Mouse (Mus musculus) forebrain, embryonic 14.5 days (tissue): ENCODE results near the gene Pop4. TPM values are rescaled to one million over a fixed set of nuclear protein-coding genes. Genes with fewer than 3 reads are reported as not detected.
"Not testable (repeated sequence)": the region's sequence is repeated elsewhere in the genome, so short reads cannot be mapped to it uniquely, and the experiment has no call there.

Source experiments
- ATAC-seq: fragments of 200-750 bp; cut with Nextera tagmentation; 2 replicates; pipeline ENCODE4 v1.8.0; 2017; ENCODE audit warnings: mild to moderate bottlenecking, moderate library complexity
- DNase-seq: peaks from one replicate; pipeline ENCODE4 v3.0.0-alpha.2; 2015; ENCODE audit warnings: low spot score
- H3K27ac ChIP-seq: fragments of 300-500 bp; sonication (generic); 2 replicates; pipeline ENCODE4 v1.5.1; 2014; ENCODE audit warnings: low read depth, mild to moderate bottlenecking, control low read depth, low read length, moderate library complexity
- H3K27me3 ChIP-seq: fragments of 300-500 bp; sonication (generic); replicated peaks from 2 replicates; pipeline ENCODE4 v1.6.1; 2014; ENCODE audit warnings: low read length, control low read depth, mixed read lengths; ENCODE audit not compliant: control insufficient read depth, insufficient read depth
- H3K36me3 ChIP-seq: fragments of 300-500 bp; sonication (generic); 2 replicates; pipeline ENCODE4 v1.6.1; 2014; ENCODE audit warnings: low read length, control low read depth; ENCODE audit not compliant: control insufficient read depth, insufficient read depth
- H3K4me1 ChIP-seq: fragments of 300-500 bp; sonication (generic); 2 replicates; pipeline ENCODE4 v1.6.1; 2014; ENCODE audit warnings: antibody characterized with exemption, low read length, control low read depth; ENCODE audit not compliant: control insufficient read depth, insufficient read depth
- H3K4me2 ChIP-seq: fragments of 300-500 bp; sonication (generic); 2 replicates; pipeline ENCODE4 v1.6.1; 2014; ENCODE audit warnings: mild to moderate bottlenecking, control low read depth, low read length
- H3K4me3 ChIP-seq: fragments of 300-500 bp; sonication (generic); 2 replicates; pipeline ENCODE4 v1.5.1; 2014; ENCODE audit warnings: low read depth, low read length, control low read depth
- H3K9ac ChIP-seq: fragments of 300-500 bp; sonication (generic); 2 replicates; pipeline ENCODE4 v1.6.1; 2014; ENCODE audit warnings: mild to moderate bottlenecking, low read length, control low read depth, moderate library complexity
- H3K9me3 ChIP-seq: fragments of 300-500 bp; sonication (generic); replicated peaks from 2 replicates; pipeline ENCODE4 v1.6.1; 2016; ENCODE audit warnings: low read length, control low read depth, mixed read lengths; ENCODE audit not compliant: control insufficient read depth
- WGBS: fragments of 180-500 bp; shearing (Covaris S2); extraction: QIAGEN DNeasy Blood & Tissue Kit; methylation state at CpG from one replicate; pipeline ENCODE4 v1.1.7; 2014; 5-methylcytosine and 5-hydroxymethylcytosine counted together
- polyA plus RNA-seq: library from polyadenylated mRNA; unstranded; fragments of >200 nt; fragmentation: Nextera tagmentation; extraction: Ambion mirVana; gene quantifications from 2 replicates; pipeline ENCODE4 v1.2.1, GENCODE M21; 2014

Gene Pop4
- polyA plus RNA-seq: 113 and 117 TPM in 2 replicates

DNA sequence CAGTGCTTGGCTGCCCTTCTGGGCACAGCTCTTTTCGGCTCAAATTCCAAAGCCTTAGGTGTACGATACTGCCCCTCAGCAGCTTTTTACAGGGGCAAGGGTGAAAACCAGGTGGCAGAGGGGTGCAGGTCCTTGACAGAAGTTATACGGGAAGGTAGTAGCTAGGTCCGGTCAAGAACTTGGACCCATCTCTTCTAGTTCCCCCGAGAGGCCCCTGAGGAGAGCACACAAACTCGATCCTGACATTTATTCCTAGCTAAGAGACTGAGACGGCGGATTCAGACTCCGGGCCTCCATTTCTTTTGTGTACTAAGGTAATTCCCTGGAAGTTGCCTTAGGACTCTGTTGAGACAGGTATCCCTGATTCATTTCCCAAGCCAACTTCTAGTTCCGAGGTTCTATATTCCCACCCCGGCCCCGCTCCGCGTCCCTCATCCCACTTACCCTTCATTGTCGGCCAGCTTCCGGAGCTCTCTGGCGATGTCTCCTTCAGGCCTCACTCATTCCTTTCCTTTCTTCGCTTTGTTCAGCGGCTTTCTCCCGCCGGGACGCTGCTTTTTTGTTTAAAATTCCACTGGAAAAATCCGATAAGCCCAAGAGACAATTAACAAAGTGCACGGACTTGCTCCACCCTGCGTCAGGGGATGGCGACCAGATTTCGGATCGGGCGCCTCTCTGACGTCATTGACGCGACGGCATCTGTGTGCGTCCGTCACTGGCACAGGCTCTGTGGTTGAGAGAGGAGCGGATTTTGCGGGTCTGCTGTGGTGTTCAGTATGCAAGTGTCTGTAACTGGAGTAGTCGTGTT lies at the start of gene Pop4:
Gene Pop4 (minus strand): TSS at position 721 of the 808 bp plus-strand sequence.
- Histone ChIP-seq H3K4me2 (peak within 1 kb of the TSS; percentile 95), H3K4me3 (peak within 1 kb of the TSS; percentile 70), H3K9ac (peak within 1 kb of the TSS; percentile 83), H3K4me1 (peaks cover 13% of the 10 kb centered on the region), H3K36me3 (peaks cover 24% of the 10 kb centered on the region), H3K27me3 (no peaks in the 10 kb centered on the region), H3K9me3 (no peaks in the 10 kb centered on the region), H3K27ac (no peak within 1 kb of the TSS)
- DNase-seq: peak; percentile 96
- WGBS: under 1% methylated on average over 38 of the region's 38 CpGs
- peak; percentile 97 for ATAC-seq

DNA sequence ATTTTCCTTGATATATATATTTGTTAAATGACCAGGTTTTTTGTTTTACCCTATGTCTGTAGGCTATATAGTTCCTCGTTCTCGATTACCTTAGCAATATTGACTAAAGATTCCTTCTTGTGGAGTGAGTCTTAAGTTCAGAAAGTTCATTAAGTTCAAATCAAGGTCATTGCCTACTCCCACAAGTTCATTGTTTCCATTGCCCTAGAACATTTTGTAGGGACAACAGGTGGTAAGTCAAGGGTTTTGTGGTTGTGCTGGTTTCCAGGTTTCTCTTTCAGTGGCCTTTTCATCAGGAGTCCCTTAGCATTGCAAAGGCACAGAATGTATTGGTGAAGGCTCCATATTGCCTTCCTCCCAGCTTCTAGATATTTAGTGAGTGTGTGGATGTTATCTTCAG lies 49.4 kb upstream of the Pop4 start:
- Histone ChIP-seq H3K36me3 (no peaks in the 10 kb centered on the region), H3K27me3 (no peaks in the 10 kb centered on the region), H3K27ac (no peak overlapping the region), H3K9ac (no peak overlapping the region), H3K4me3 (no peak overlapping the region), H3K4me1 (no peaks in the 10 kb centered on the region), H3K4me2 (no peak overlapping the region), H3K9me3 (no peaks in the 10 kb centered on the region)
- 89% methylated on average over 2 of the region's 2 CpGs for WGBS
- DNase-seq: no peak
- no peak for ATAC-seq

DNA sequence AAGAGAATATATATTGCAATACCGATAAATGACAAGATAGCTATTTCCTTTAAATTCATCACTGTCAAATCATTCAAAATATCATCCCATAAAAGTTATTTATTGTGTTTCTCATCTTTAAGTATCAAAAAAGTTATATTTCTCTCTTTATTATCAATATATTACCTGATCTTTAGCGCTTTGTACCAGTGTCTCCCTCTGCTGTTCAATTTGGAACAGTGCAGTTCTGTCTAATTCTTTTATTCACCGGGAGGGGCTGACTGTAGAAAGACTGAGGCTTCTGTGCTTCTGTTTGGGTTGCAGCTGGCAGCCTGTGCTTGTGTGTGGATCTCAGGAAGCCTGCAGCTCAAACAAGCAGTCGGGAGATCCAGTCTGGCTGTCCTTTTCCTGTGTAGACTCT lies 11.0 kb upstream of the Pop4 start:
- not testable (repeated sequence) for H3K4me3 ChIP-seq, H3K4me2 ChIP-seq, ATAC-seq, H3K27me3 ChIP-seq, DNase-seq, H3K4me1 ChIP-seq, H3K9me3 ChIP-seq, H3K9ac ChIP-seq, H3K36me3 ChIP-seq, H3K27ac ChIP-seq
- 21% methylated on average over 4 of the region's 4 CpGs for WGBS

DNA sequence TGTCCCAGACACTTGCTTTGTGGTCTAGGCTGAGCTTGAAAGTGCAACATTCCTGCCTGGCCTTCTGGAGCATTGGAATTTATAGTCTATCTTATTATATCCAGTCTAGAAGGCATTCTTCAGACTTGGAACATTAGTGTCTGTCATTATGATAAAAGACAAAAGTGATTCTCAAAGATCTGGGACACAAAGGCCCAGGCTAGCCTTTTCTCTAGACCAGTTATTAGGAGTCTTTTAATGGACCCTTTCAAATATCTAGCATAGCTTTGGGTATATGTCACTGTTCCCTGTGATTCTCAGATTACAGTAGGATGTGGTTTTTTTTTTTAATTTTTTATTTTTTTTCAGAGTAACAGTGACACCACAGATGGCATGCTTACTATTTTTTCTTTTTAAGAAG lies 1.3 kb upstream of the Pop4 start:
- DNase-seq (no peak), ATAC-seq (no peak)
- peaks cover 9% of the 10 kb centered on the region for H3K36me3 ChIP-seq
- no peak overlapping the region for H3K4me3 ChIP-seq
- no peak overlapping the region for H3K4me2 ChIP-seq
- H3K27ac ChIP-seq: no peak overlapping the region
- no peak overlapping the region for H3K9ac ChIP-seq
- H3K27me3 ChIP-seq: no peaks in the 10 kb centered on the region
- H3K9me3 ChIP-seq: no peaks in the 10 kb centered on the region
- peaks cover 13% of the 10 kb centered on the region for H3K4me1 ChIP-seq

DNA sequence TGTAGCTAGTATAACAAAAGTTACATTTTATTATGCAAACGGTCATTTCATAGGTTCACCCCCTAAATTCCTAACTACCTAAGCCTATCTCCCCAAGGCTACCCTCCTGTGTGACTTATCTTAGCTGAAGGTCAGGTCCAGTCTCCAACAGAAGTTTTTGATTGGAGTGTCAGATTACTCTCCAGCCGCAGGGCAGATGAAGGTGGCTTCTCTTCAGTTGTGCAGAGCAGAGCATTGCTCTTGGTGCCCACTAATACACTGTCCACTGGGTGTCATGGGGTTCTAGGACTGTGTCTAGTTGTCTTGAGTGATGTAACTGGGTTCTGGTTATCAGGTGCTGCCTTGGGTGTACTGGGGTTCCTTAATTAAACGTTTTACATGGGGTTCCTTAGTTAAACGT lies 636 bp upstream of the Pop4 start:
- Histone ChIP-seq H3K4me3 (peak overlapping the region; percentile 70), H3K36me3 (peaks cover 15% of the 10 kb centered on the region), H3K9ac (peak overlapping the region; percentile 83), H3K27ac (no peak overlapping the region), H3K4me2 (peak overlapping the region; percentile 59), H3K4me1 (peaks cover 13% of the 10 kb centered on the region), H3K27me3 (no peaks in the 10 kb centered on the region), H3K9me3 (no peaks in the 10 kb centered on the region)
- DNase-seq (no peak), ATAC-seq (peak; percentile 21; the same call in 1 of the 2 replicates)
- 13% methylated on average over 4 of the region's 4 CpGs for WGBS

DNA sequence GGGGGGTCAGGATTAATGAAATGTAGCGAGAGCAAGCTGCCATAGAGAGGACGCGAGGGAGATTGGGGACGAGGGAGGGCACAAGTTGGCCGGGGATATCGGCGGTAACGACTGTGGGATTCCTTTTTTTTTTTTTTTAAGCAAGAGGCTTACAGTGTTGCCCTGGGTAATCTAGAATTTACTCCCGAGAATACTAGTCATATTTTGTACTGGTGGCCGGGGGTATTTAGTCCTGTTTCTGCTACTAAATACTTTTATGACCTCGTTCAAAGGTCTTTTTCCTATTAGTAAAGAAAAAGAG lies 238 bp upstream of the Pop4 start:
- no peaks in the 10 kb centered on the region for H3K9me3 ChIP-seq
- no peak for ATAC-seq
- peak overlapping the region; percentile 83 for H3K9ac ChIP-seq
- H3K36me3 ChIP-seq: peaks cover 19% of the 10 kb centered on the region
- H3K27me3 ChIP-seq: no peaks in the 10 kb centered on the region
- no peak overlapping the region for H3K27ac ChIP-seq
- H3K4me2 ChIP-seq: peak overlapping the region; percentile 59
- WGBS: under 1% methylated on average over 11 of the region's 11 CpGs
- peak overlapping the region; percentile 70 for H3K4me3 ChIP-seq
- no peak for DNase-seq
- peaks cover 13% of the 10 kb centered on the region for H3K4me1 ChIP-seq

DNA sequence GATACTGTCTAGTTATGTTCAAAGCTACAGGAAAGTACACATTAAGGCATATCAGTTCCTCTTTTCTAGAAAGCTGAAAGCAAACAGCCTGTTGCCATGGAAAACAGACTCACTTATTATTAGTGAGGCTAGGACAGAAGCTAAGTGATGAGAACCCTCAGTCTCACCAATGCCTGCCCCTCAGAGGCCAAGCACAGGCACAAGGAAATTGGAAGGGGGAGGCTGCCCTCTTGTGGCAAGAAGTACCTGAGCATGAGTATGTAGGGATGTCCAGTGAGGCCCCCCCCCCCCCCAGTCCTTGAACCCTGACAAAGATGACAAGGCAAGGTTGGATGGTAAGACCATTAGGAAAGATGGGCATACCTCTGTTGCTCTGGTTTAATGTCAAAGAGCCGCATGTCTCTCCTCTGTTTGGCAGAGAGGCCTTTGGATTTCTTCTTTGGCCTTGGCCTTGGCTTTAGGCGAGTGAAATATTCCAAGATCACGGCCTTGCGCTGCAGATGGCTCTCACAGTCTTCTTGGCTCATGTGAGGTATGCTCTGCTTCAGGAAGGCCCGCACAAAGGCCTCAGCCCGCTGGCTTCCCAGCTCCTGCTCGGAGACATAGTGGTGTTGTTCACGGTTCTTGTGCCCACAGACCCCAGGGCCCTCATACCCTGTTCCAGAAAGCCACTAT lies 4.1 kb downstream of the Pop4 start:
- no peak overlapping the region for H3K9ac ChIP-seq
- 88% methylated on average over 8 of the region's 8 CpGs for whole genome bisulfite sequencing
- DNase-seq: peak; percentile 59
- ATAC-seq: no peak
- H3K27me3 ChIP-seq: no peaks in the 10 kb centered on the region
- peaks cover 62% of the 10 kb centered on the region for H3K36me3 ChIP-seq
- no peak overlapping the region for H3K27ac ChIP-seq
- peaks cover 13% of the 10 kb centered on the region for H3K4me1 ChIP-seq
- no peak overlapping the region for H3K4me2 ChIP-seq
- H3K4me3 ChIP-seq: no peak overlapping the region
- no peaks in the 10 kb centered on the region for H3K9me3 ChIP-seq

DNA sequence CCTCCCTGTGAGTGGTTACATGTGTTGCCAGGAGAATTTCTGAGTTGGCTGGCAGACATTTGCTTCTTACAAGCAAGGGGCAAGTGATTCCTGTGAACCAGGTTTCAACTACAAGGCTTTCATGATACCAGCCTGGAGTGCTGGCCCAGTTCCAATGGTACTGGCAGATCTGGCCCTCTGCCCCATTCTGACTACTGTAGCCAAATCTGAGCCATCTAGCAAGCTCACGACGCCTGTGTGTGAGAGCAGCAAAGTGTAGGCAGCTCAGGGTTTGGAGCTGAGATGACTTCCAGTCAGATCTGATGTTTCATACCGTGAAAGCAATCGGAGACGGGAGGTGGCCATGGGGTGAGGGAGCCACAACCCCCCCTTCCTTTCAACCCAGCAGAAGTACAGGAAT lies 8.8 kb downstream of the Pop4 start:
- H3K27me3 ChIP-seq: no peaks in the 10 kb centered on the region
- no peak overlapping the region for H3K4me2 ChIP-seq
- no peak overlapping the region for H3K4me3 ChIP-seq
- peak; percentile 52 for ATAC-seq
- peaks cover 65% of the 10 kb centered on the region for H3K36me3 ChIP-seq
- DNase-seq: peak; percentile 66
- H3K27ac ChIP-seq: no peak overlapping the region
- no peak overlapping the region for H3K9ac ChIP-seq
- H3K4me1 ChIP-seq: no peaks in the 10 kb centered on the region
- 75% methylated on average over 5 of the region's 5 CpGs for WGBS
- H3K9me3 ChIP-seq: no peaks in the 10 kb centered on the region

DNA sequence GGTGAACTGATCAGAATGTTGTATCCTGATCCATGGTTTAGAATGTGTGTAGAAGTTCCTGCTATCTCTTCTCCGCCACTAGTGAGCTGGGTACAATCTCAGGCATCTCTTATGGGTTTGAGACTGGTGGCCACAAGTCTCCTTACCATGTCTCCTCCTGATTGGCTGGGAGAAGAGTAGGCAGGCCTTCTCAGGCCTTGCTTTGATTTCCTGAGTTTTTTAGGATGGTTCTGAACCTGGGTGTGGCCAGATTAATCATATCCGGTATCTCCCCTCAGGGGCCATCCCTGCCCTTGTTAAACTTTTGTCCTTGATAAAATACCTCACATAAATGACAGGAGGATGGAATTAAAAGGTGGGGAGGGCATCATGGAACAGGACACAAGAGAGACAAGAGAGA lies 11.6 kb downstream of the Pop4 start:
- Histone ChIP-seq H3K9me3 (no peaks in the 10 kb centered on the region), H3K9ac (no peak overlapping the region), H3K36me3 (peaks cover 39% of the 10 kb centered on the region), H3K4me3 (no peak overlapping the region), H3K4me1 (no peaks in the 10 kb centered on the region), H3K27me3 (no peaks in the 10 kb centered on the region), H3K27ac (no peak overlapping the region), H3K4me2 (no peak overlapping the region)
- 95% methylated on average over 2 of the region's 2 CpGs for WGBS
- DNase-seq: no peak
- no peak for ATAC-seq
